Mouse (Mus musculus) liver, adult 2 months (tissue): ENCODE measurements around the gene Hspa8.

Experiments
- CTCF ChIP-seq: fragments of 200-500 bp; IDR thresholded peaks from 2 replicates; pipeline ENCODE4 v1.5.1; 2011; ENCODE audit warnings: low read depth, low read length, control low read depth
- POLR2A ChIP-seq: fragments of 200-500 bp; IDR thresholded peaks from 2 replicates; pipeline ENCODE4 v1.6.1; 2011; ENCODE audit warnings: low read length, control low read depth; ENCODE audit not compliant: insufficient read depth; ENCODE audit errors: extremely low read depth

- TF ChIP-seq CTCF: no peak
- no peak for TF ChIP-seq POLR2A
Measured at GRCm38 (mm10) chr9:40851515-40851914, 50.7 kb downstream of the Hspa8 start.
